Mouse (Mus musculus) left cerebral cortex, adult 8-10 months (tissue): ENCODE measurements at regions not wholly inside any gene's neighbourhood (a gene's known extent, or its start where the extent isn't known, plus 50 kb on each side); places are given as distances from the start of the nearest gene placed in this dataset.

Source experiments
- DNase-seq, 2 experiments: peaks; one replicate each; pipeline ENCODE4 v3.0.0; 2022; ENCODE audit warnings: low spot score in 2 of 2

DNA sequence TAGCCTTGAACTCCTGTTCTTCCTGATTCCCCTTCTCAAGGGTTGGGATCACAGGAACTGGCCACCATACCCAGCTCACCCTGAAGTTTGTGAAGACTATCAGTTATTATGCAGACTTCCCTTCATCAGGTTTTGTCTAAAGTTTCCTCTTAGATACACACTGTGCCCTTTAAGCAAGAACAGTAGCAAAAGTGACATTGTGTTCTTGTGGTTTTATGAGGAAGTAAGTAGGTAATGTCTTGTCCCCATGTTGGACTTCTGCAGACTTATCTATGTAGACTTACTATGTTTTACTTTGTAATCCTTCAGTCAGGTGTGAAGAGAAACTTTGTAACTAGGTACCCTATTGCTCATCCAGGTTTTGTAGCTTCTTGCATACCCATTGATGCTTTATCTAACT, 51.5 kb upstream of the Btg1 start:
- DNase-seq: no peak
